Comparison of ENCODE assay signal across 8 mouse cellular contexts in genomic region chr7:4915669-4916416, GRCm38 (mm10). TPM values are rescaled to one million over a fixed set of nuclear protein-coding genes. Genes with fewer than 3 reads are reported as not detected.
DNase-seq lines count a peak whose midpoint lies in the region; ATAC-seq and TF ChIP-seq lines count a peak whose summit lies in the region.

No protein-coding gene starts in this region.

- H3K9me3 ChIP-seq in MEL (replicated peaks; ENCODE audit: insufficient read depth, low read length), result no peaks in the 10 kb centered on the region
- H3K9me3 ChIP-seq in embryonic facial prominence, embryonic 13.5 days, result no peaks in the 10 kb centered on the region
- H3K9me3 ChIP-seq in intestine, embryonic 14.5 days (ENCODE audit: control insufficient read depth, low read length), result no peaks in the 10 kb centered on the region

- H3K79me2 ChIP-seq in MEL (ENCODE audit: control insufficient read depth, insufficient read depth, low read length, poor library complexity), result peaks cover 6% of the 10 kb centered on the region

- H3K27ac ChIP-seq in MEL (ENCODE audit: control insufficient read depth, low read depth, low read length), result peak overlapping the region; percentile 44
- H3K27ac ChIP-seq in embryonic facial prominence, embryonic 13.5 days, result peak overlapping the region; percentile 99
- peak overlapping the region; percentile 92 for H3K27ac ChIP-seq in intestine, embryonic 14.5 days (ENCODE audit: low read depth)

- 0 out of 4 replicates have a peak, but pooled peaks cover 0 to 5% of the 10 kb centered on the region in 2 experiments for H3K4me1 ChIP-seq in MEL (ENCODE audit: control insufficient read depth in 1 of 2, insufficient read depth in 2 of 2, low read length in 2 of 2)
- H3K4me1 ChIP-seq in embryonic facial prominence, embryonic 13.5 days, result peaks cover 18% of the 10 kb centered on the region
- peaks cover 14% of the 10 kb centered on the region for H3K4me1 ChIP-seq in intestine, embryonic 14.5 days (replicated peaks; ENCODE audit: control insufficient read depth, insufficient read depth, low read length)

- no peaks in the 10 kb centered on the region for H3K27me3 ChIP-seq in MEL (ENCODE audit: control insufficient read depth in 1 of 2, insufficient read depth in 2 of 2, low read length in 2 of 2)
- no peaks in the 10 kb centered on the region for H3K27me3 ChIP-seq in embryonic facial prominence, embryonic 13.5 days
- H3K27me3 ChIP-seq in intestine, embryonic 14.5 days (replicated peaks; ENCODE audit: control insufficient read depth, insufficient read depth, low read length), result no peaks in the 10 kb centered on the region

- H3K4me3 ChIP-seq in MEL (ENCODE audit: control insufficient read depth in 1 of 2, insufficient read depth in 1 of 2, low read depth in 2 of 2, low read length in 2 of 2), result peak overlapping the region; percentile 63 to 85
- H3K4me3 ChIP-seq in embryonic facial prominence, embryonic 13.5 days, result peak overlapping the region; percentile 63
- H3K4me3 ChIP-seq in intestine, embryonic 14.5 days (ENCODE audit: low read depth, low read length), result peak overlapping the region; percentile 60

- DNase-seq in kidney, adult 18-20 months, result peak; percentile 35
- no peak for DNase-seq in kidney, adult 11 months
- DNase-seq in MEL (ENCODE audit: low read depth, low spot score), result peak; percentile 78
- DNase-seq in intestine, embryonic 14.5 days (ENCODE audit: low spot score), result peak; percentile 70
- DNase-seq in thymus, postnatal 4 days, result peak; percentile 53
- no peak for DNase-seq in frontal cortex, postnatal 10 days (ENCODE audit: low spot score in 2 of 2)

- 17% methylated on average over 14 of the region's 14 CpGs for WGBS in embryonic facial prominence, embryonic 13.5 days
- 14% methylated on average over 14 of the region's 14 CpGs for WGBS in intestine, embryonic 14.5 days

- peak; percentile 27; the same call in 1 of the 2 replicates for ATAC-seq in embryonic facial prominence, embryonic 13.5 days (ENCODE audit: insufficient number of reproducible peaks, insufficient read depth, low FRiP score, low TSS enrichment, low read depth)
- peak; percentile 57 for ATAC-seq in intestine, embryonic 14.5 days (replicated peaks; ENCODE audit: low FRiP score, low TSS enrichment, low read depth)
- peak; percentile 34; the same call in 1 of the 2 replicates for ATAC-seq in megakaryocyte, adult 5-6 weeks (ENCODE audit: poor library complexity, severe bottlenecking)

- H3K36me3 ChIP-seq in MEL (ENCODE audit: control insufficient read depth in 1 of 2, insufficient read depth in 2 of 2, low read length in 2 of 2), result peaks cover 0 to 4% of the 10 kb centered on the region in 2 experiments; a peak in 2 of 4 replicates
- peaks cover 37% of the 10 kb centered on the region for H3K36me3 ChIP-seq in embryonic facial prominence, embryonic 13.5 days
- peaks cover 34% of the 10 kb centered on the region for H3K36me3 ChIP-seq in intestine, embryonic 14.5 days (ENCODE audit: control insufficient read depth, insufficient read depth, low read length)

- TF ChIP-seq CTCF in MEL (IDR thresholded peaks at IDR 0.05 in 2 of 3, conservative IDR thresholded peaks at IDR 0.05 in 1 of 3; ENCODE audit: control insufficient read depth in 1 of 3, insufficient read depth in 1 of 3, low read depth in 2 of 3, low read length in 3 of 3, poor library complexity in 1 of 3, severe bottlenecking in 1 of 3), result no peak

- no peak for TF ChIP-seq EP300 in MEL (IDR thresholded peaks at IDR 0.05; ENCODE audit: low read depth in 1 of 2, low read length in 2 of 2)

- no peak for TF ChIP-seq RAD21 in MEL (IDR thresholded peaks at IDR 0.05; ENCODE audit: low read depth, low read length)

- H3K4me2 ChIP-seq in embryonic facial prominence, embryonic 13.5 days, result peak overlapping the region; percentile 68
- peak overlapping the region; percentile 74 for H3K4me2 ChIP-seq in intestine, embryonic 14.5 days (ENCODE audit: low read length)

- peak overlapping the region; percentile 84 for H3K9ac ChIP-seq in MEL (ENCODE audit: control insufficient read depth, low read depth, low read length, poor library complexity, severe bottlenecking)
- H3K9ac ChIP-seq in embryonic facial prominence, embryonic 13.5 days, result peak overlapping the region; percentile 87
- H3K9ac ChIP-seq in intestine, embryonic 14.5 days (ENCODE audit: low read length), result peak overlapping the region; percentile 80

- no peak for TF ChIP-seq POLR2A in MEL (IDR thresholded peaks at IDR 0.05; ENCODE audit: control insufficient read depth in 1 of 2, insufficient read depth in 1 of 2, low read depth in 1 of 2, low read length in 2 of 2, poor library complexity in 1 of 2)

TF ChIP-seq in MEL, 35 proteins besides CTCF, POLR2A, EP300 and RAD21:
- TF ChIP-seq KAT2A (conservative IDR thresholded peaks at IDR 0.05; ENCODE audit: low read depth, low read length), result 0 out of 2 replicates have a peak, but pooled peaks have one; percentile 39
- TF ChIP-seq MXI1 (IDR thresholded peaks at IDR 0.05; ENCODE audit: low read depth, low read length), result peak; percentile 52
- no peak for TF ChIP-seq NRF1 (IDR thresholded peaks at IDR 0.05; ENCODE audit: insufficient read depth, low read depth, low read length, poor library complexity, severe bottlenecking)
- peak; percentile 12; the same call in 1 of the 2 replicates for TF ChIP-seq GATA1 (IDR thresholded peaks at IDR 0.05; ENCODE audit: low read depth, low read length)
- TF ChIP-seq TBP (IDR thresholded peaks at IDR 0.05; ENCODE audit: low read depth, low read length), result no peak; the same call in 1 of the 2 replicates
- TF ChIP-seq SIN3A (IDR thresholded peaks at IDR 0.05; ENCODE audit: low read length), result peak; percentile 60
- no peak for TF ChIP-seq TAL1 (IDR thresholded peaks at IDR 0.05; ENCODE audit: low read length)

RNA-seq across cellular contexts. Expression of gene Zfp628, which starts 0.8 kb away (rescaled TPM):
- 2.5 and 3.3 TPM in 2 replicates for total RNA-seq in MEL (2012; rRNA removed)
- 10 to 100 TPM in 1 of 2 experiments, not detected in 1; 17.6 TPM for polyA plus RNA-seq in MEL (2012; ENCODE audit: insufficient read depth in 1 of 2, insufficient read length in 2 of 2, low read depth in 1 of 2, low replicate concordance in 2 of 2, missing spikeins in 1 of 2)
- 4.3 and 4.8 TPM in 2 replicates for polyA plus RNA-seq in embryonic facial prominence, embryonic 13.5 days (2015; fragmentation: Nextera tagmentation; extraction: Ambion mirVana)
- polyA plus RNA-seq in intestine, embryonic 14.5 days (2014; fragmentation: Nextera tagmentation; extraction: Ambion mirVana), result 3.3 and 4.0 TPM in 2 replicates
- 6.7 and 7.3 TPM in 2 replicates for total RNA-seq in megakaryocyte, adult 5-6 weeks (2015)
- 1.9 and 3.0 TPM in 2 replicates for total RNA-seq in megakaryocyte, adult 5-6 weeks (2017)

RNA-seq across cellular contexts. Expression of gene Nat14, which starts 6.0 kb away (rescaled TPM):
- total RNA-seq in MEL (2012; rRNA removed), result 0.81 and 0.85 TPM in 2 replicates
- polyA plus RNA-seq in MEL (2012; ENCODE audit: insufficient read depth in 1 of 2, insufficient read length in 2 of 2, low read depth in 1 of 2, low replicate concordance in 2 of 2, missing spikeins in 1 of 2), result 1 to 10 TPM in 1 of 2 experiments, not detected in 1; 1.9 TPM
- 3.3 and 4.6 TPM in 2 replicates for polyA plus RNA-seq in embryonic facial prominence, embryonic 13.5 days (2015; fragmentation: Nextera tagmentation; extraction: Ambion mirVana)
- 3.1 and 3.3 TPM in 2 replicates for polyA plus RNA-seq in intestine, embryonic 14.5 days (2014; fragmentation: Nextera tagmentation; extraction: Ambion mirVana)
- 0.13 and 0.82 TPM in 2 replicates for total RNA-seq in megakaryocyte, adult 5-6 weeks (2015)
- total RNA-seq in megakaryocyte, adult 5-6 weeks (2017), result 0.11 and 1.1 TPM in 2 replicates

RNA-seq across cellular contexts. Expression of gene Gm36210, which starts 9.5 kb away (rescaled TPM):
- 0.15 TPM in 1 of 2 replicates, not detected in the other for total RNA-seq in MEL (2012; rRNA removed)
- polyA plus RNA-seq in MEL (2012; ENCODE audit: insufficient read depth in 1 of 2, insufficient read length in 2 of 2, low read depth in 1 of 2, low replicate concordance in 2 of 2, missing spikeins in 1 of 2), result under 1 TPM in 1 of 2 experiments, not detected in 1; 0.97 TPM
- 0.15 TPM in 1 of 2 replicates, not detected in the other for polyA plus RNA-seq in embryonic facial prominence, embryonic 13.5 days (2015; fragmentation: Nextera tagmentation; extraction: Ambion mirVana)
- not detected in 2 replicates for polyA plus RNA-seq in intestine, embryonic 14.5 days (2014; fragmentation: Nextera tagmentation; extraction: Ambion mirVana)
- total RNA-seq in megakaryocyte, adult 5-6 weeks (2015), result not detected in 2 replicates
- total RNA-seq in megakaryocyte, adult 5-6 weeks (2017), result not detected in 2 replicates

RNA-seq across cellular contexts. Expression of gene Ssc5d, which starts 9.7 kb away (rescaled TPM):
- total RNA-seq in MEL (2012; rRNA removed), result 0.04 TPM in 1 of 2 replicates, not detected in the other
- polyA plus RNA-seq in MEL (2012; ENCODE audit: insufficient read depth in 1 of 2, insufficient read length in 2 of 2, low read depth in 1 of 2, low replicate concordance in 2 of 2, missing spikeins in 1 of 2), result under 1 TPM in 1 of 2 experiments, not detected in 1; 0.17 TPM
- polyA plus RNA-seq in embryonic facial prominence, embryonic 13.5 days (2015; fragmentation: Nextera tagmentation; extraction: Ambion mirVana), result 0.51 and 0.62 TPM in 2 replicates
- 3.7 and 4.0 TPM in 2 replicates for polyA plus RNA-seq in intestine, embryonic 14.5 days (2014; fragmentation: Nextera tagmentation; extraction: Ambion mirVana)
- not detected in 2 replicates for total RNA-seq in megakaryocyte, adult 5-6 weeks (2015)
- total RNA-seq in megakaryocyte, adult 5-6 weeks (2017), result 0.04 TPM in 1 of 2 replicates, not detected in the other

RNA-seq across cellular contexts. Expression of gene Isoc2a, which starts 38.9 kb away (rescaled TPM):
- total RNA-seq in MEL (2012; rRNA removed), result 11.1 and 12.4 TPM in 2 replicates
- 10 to 100 TPM in 1 of 2 experiments, not detected in 1; 20.6 TPM for polyA plus RNA-seq in MEL (2012; ENCODE audit: insufficient read depth in 1 of 2, insufficient read length in 2 of 2, low read depth in 1 of 2, low replicate concordance in 2 of 2, missing spikeins in 1 of 2)
- polyA plus RNA-seq in embryonic facial prominence, embryonic 13.5 days (2015; fragmentation: Nextera tagmentation; extraction: Ambion mirVana), result 1.3 TPM in 2 replicates
- polyA plus RNA-seq in intestine, embryonic 14.5 days (2014; fragmentation: Nextera tagmentation; extraction: Ambion mirVana), result 0.96 and 1.0 TPM in 2 replicates
- total RNA-seq in megakaryocyte, adult 5-6 weeks (2015), result 2.3 and 3.0 TPM in 2 replicates
- 5.0 TPM in 2 replicates for total RNA-seq in megakaryocyte, adult 5-6 weeks (2017)

Comparison
In these comparisons a context has a peak if more than half of its experiments do, and no peak if none do; other contexts are left out.
1. DNase-seq: peak in kidney, adult 18-20 months (single experiment), MEL (single experiment), intestine, embryonic 14.5 days (single experiment) and thymus, postnatal 4 days (single experiment); none in kidney, adult 11 months (single experiment) and frontal cortex, postnatal 10 days (0 of 2).
2. H3K27ac ChIP-seq: peak in every context shown above with its lines; median percentile 99 in embryonic facial prominence, embryonic 13.5 days; 92 in intestine, embryonic 14.5 days; 44 in MEL.
3. Peak in every context shown above with its lines, with median percentiles within 50 percentile points of each other: H3K4me3 ChIP-seq, H3K9ac ChIP-seq and ATAC-seq.